Mouse (Mus musculus): ENCODE results near the gene Mymx. TPM values are rescaled to one million over a fixed set of nuclear protein-coding genes. Genes with fewer than 3 reads are reported as not detected.

Mymx gene
- total and polyA plus RNA-seq, 2 experiments from 2014 or later, result not detected

DNA sequence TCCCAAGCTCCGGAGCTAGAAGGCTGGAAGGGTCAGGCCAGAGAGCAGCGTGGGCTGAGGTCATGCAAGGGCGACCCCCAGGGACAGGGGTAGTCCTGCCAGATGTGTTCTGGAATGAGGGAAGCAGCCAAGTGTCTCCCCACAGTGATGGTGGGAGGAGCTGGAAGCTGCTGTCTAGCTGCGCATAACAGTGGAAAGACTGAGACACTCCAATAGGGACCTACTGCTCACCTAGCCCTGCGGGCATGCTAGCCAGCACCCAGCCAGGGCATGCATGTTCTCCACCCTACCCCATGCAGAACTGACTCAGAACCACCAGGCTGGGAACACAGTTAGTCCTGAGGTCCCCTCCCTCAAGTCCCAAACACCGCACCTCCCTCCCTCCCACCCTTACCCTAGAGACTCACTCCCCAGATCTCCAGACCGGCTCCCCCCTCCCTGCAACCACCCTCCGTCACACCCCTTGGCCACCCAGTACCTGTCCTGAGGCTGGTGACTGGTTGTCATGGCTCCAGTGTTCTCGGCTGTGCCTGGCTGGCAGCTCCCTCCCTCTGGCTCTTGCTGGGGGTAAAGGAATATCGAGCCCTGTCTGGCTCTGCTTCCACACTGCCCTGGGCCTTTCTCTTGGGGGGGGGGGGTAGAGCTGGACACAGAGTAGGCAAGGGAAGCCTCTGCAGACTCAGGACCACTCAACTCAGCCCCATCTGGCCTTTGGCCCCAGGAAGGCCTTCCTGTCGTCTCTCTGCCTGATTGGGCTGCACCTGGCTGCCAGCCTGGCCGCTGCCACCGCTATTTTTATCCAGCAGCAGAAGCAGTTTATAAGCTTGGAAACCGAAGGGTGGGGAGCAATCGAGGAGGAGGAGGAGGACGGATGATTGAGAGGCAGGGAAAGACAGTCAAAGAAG lies 9.9 kb downstream of the Mymx start:
- Histone ChIP-seq H3K9me3 (ENCODE audit: low read length) (no peaks in the 10 kb centered on the region), H3K27me3 (ENCODE audit: insufficient read depth, low read length) (no peaks in the 10 kb centered on the region), H3K36me3 (ENCODE audit: insufficient read depth, low read length) (no peaks in the 10 kb centered on the region), H3K27ac (peak overlapping the region; percentile 12), H3K4me1 (ENCODE audit: insufficient read depth, low read length) (peaks cover 30% of the 10 kb centered on the region), H3K4me2 (ENCODE audit: low read depth, low read length) (peak overlapping the region; percentile 97), H3K4me3 (ENCODE audit: low read length) (no peak overlapping the region; the same call in 1 of the 2 replicates), H3K9ac (replicated peaks; ENCODE audit: low read length) (peak overlapping the region; percentile 41; the same call in 1 of the 2 replicates)
- peak; percentile 2; the same call in 1 of the 2 replicates for ATAC-seq
- peak; percentile 29 for DNase-seq (ENCODE audit: low spot score)
- no peak for TF ChIP-seq CTCF (IDR thresholded peaks at IDR 0.05; ENCODE audit: low read depth)
- 45% methylated on average over 16 of the region's 16 CpGs for WGBS

DNA sequence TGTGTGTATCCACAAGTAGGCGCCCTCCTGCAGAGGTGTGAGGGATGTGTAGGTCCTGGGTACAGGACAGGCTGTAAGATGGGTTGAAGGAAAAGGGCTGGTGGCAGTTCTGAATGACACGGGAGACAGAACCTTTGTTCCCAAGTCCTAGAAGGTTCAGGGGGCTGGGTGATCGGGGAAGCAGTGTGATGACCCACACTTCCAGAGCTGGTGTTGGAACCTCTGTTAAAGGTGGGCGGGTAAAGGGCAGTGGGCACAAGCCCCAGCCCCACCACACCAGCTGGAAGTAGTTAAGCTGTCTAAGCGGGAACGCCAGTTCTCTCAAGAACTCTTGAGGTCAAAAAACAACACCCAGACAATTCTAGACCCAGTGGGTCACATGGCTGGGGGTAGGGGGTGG lies 11.5 kb downstream of the Mymx start:
- Histone ChIP-seq H3K4me3 (ENCODE audit: low read length) (no peak overlapping the region), H3K4me1 (ENCODE audit: insufficient read depth, low read length) (peaks cover 20% of the 10 kb centered on the region), H3K27ac (no peak overlapping the region), H3K9ac (replicated peaks; ENCODE audit: low read length) (no peak overlapping the region), H3K4me2 (ENCODE audit: low read depth, low read length) (no peak overlapping the region), H3K36me3 (ENCODE audit: insufficient read depth, low read length) (no peaks in the 10 kb centered on the region), H3K27me3 (ENCODE audit: insufficient read depth, low read length) (no peaks in the 10 kb centered on the region), H3K9me3 (ENCODE audit: low read length) (no peaks in the 10 kb centered on the region)
- DNase-seq (ENCODE audit: low spot score), result no peak
- no peak for TF ChIP-seq CTCF (IDR thresholded peaks at IDR 0.05; ENCODE audit: low read depth)
- no peak for ATAC-seq
- 85% methylated on average over 6 of the region's 6 CpGs for whole genome bisulfite sequencing

DNA sequence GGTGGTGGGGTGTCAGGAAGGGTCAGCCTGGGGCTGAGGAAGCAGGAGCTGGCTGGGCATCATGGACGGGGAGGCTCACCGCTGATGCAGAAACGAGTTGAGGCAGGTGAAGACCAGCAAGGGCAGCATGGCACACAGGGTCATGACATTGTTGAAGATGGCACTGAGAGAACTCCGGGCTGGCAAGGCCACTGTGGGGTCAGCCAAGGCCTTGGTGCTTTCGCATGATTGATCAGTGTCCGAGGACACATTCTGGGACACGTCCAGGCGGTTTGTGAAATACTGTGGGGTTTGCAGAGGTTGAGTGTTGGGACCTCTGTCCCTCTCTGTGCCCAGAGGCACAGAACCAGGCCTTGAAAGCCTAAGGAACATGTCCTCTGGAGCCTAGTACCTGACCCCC lies 12.1 kb downstream of the Mymx start:
- no peak for DNase-seq (ENCODE audit: low spot score)
- H3K4me3 ChIP-seq (ENCODE audit: low read length), result no peak overlapping the region
- 92% methylated on average over 8 of the region's 8 CpGs for WGBS
- ATAC-seq, result no peak
- no peak overlapping the region for H3K4me2 ChIP-seq (ENCODE audit: low read depth, low read length)
- no peaks in the 10 kb centered on the region for H3K9me3 ChIP-seq (ENCODE audit: low read length)
- no peak overlapping the region for H3K27ac ChIP-seq
- no peaks in the 10 kb centered on the region for H3K27me3 ChIP-seq (ENCODE audit: insufficient read depth, low read length)
- H3K36me3 ChIP-seq (ENCODE audit: insufficient read depth, low read length), result no peaks in the 10 kb centered on the region
- no peak overlapping the region for H3K9ac ChIP-seq (replicated peaks; ENCODE audit: low read length)
- H3K4me1 ChIP-seq (ENCODE audit: insufficient read depth, low read length), result peaks cover 16% of the 10 kb centered on the region
- no peak for TF ChIP-seq CTCF (IDR thresholded peaks at IDR 0.05; ENCODE audit: low read depth)

DNA sequence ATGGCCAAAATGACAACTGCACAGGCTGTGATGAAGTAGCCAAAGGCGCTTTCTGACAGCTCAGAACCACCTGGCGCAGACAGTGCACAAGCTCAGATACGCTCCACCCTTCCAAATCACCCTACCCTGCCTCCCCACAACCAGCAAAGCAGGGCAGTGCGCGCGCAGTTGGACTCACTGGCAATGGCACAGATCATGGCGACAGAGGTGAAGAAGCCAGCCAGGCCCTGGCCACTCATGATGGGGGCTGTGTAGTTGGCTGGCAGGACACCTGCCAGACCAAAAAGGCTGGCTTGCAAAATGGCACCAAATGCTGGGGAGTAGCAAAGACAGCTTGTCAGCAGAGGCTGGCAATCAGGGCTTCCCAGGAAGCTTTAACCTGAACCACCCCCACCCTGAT lies 12.7 kb downstream of the Mymx start:
- no peaks in the 10 kb centered on the region for H3K9me3 ChIP-seq (ENCODE audit: low read length)
- H3K27ac ChIP-seq, result no peak overlapping the region
- H3K4me1 ChIP-seq (ENCODE audit: insufficient read depth, low read length), result peaks cover 12% of the 10 kb centered on the region
- H3K27me3 ChIP-seq (ENCODE audit: insufficient read depth, low read length), result no peaks in the 10 kb centered on the region
- no peaks in the 10 kb centered on the region for H3K36me3 ChIP-seq (ENCODE audit: insufficient read depth, low read length)
- DNase-seq (ENCODE audit: low spot score) (no peak), ATAC-seq (no peak)
- no peak overlapping the region for H3K4me3 ChIP-seq (ENCODE audit: low read length)
- no peak overlapping the region for H3K9ac ChIP-seq (replicated peaks; ENCODE audit: low read length)
- WGBS, result 94% methylated on average over 7 of the region's 7 CpGs
- no peak for TF ChIP-seq CTCF (IDR thresholded peaks at IDR 0.05; ENCODE audit: low read depth)
- H3K4me2 ChIP-seq (ENCODE audit: low read depth, low read length), result no peak overlapping the region

DNA sequence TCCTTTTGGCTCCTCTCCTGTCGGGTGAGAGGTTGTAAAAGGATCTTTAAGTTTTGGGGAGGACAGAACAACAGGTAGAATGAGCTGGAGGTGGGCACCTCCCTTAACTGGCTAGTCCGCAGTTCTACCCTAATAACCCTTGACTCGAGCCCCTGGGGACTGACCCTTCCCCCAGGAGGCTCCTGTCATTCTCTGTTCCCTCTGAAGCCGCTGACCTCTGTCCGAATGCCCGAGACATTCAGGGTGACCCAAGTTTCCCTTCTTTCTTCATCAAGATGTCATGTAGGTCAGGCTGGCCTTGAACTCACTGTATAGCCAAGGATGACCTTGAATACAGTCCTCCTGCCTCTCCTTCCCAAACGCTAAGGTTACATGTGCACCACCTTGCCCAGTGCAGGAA lies 13.5 kb downstream of the Mymx start:
- ATAC-seq (no peak), DNase-seq (ENCODE audit: low spot score) (no peak)
- no peaks in the 10 kb centered on the region for H3K9me3 ChIP-seq (ENCODE audit: low read length)
- no peak overlapping the region for H3K27ac ChIP-seq
- no peak overlapping the region for H3K9ac ChIP-seq (replicated peaks; ENCODE audit: low read length)
- H3K36me3 ChIP-seq (ENCODE audit: insufficient read depth, low read length), result no peaks in the 10 kb centered on the region
- H3K27me3 ChIP-seq (ENCODE audit: insufficient read depth, low read length), result no peaks in the 10 kb centered on the region
- H3K4me1 ChIP-seq (ENCODE audit: insufficient read depth, low read length), result peaks cover 12% of the 10 kb centered on the region
- H3K4me3 ChIP-seq (ENCODE audit: low read length), result no peak overlapping the region
- no peak overlapping the region for H3K4me2 ChIP-seq (ENCODE audit: low read depth, low read length)
- WGBS, result 90% methylated on average over 7 of the region's 7 CpGs
- TF ChIP-seq CTCF (IDR thresholded peaks at IDR 0.05; ENCODE audit: low read depth), result no peak

DNA sequence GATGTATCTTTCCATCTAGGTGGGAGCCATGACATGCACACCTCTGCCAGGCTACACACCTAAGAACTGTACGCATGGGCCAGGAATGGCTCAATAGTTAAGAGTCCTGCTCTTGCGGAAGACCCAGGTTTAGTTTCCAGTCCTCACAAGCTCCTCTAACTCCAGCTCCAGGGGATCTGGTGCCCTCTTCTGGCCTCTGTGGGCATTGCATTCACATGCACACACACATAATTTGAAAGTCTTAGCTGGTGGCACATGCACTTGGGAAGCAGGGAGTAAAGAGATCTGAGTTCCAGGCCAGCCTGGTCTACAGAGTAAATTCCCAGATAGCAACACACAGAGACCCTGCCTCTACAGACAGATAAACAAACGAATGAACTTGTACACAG lies 15.5 kb downstream of the Mymx start:
- no peak overlapping the region for H3K27ac ChIP-seq
- no peaks in the 10 kb centered on the region for H3K27me3 ChIP-seq (ENCODE audit: insufficient read depth, low read length)
- no peak overlapping the region for H3K4me3 ChIP-seq (ENCODE audit: low read length)
- DNase-seq (ENCODE audit: low spot score) (no peak), ATAC-seq (no peak)
- no peak overlapping the region for H3K4me2 ChIP-seq (ENCODE audit: low read depth, low read length)
- H3K36me3 ChIP-seq (ENCODE audit: insufficient read depth, low read length), result no peaks in the 10 kb centered on the region
- WGBS, result 100% methylated on average over 3 of the region's 3 CpGs
- peak; percentile 54 for TF ChIP-seq CTCF (IDR thresholded peaks at IDR 0.05; ENCODE audit: low read depth)
- H3K9me3 ChIP-seq (ENCODE audit: low read length), result no peaks in the 10 kb centered on the region
- no peaks in the 10 kb centered on the region; the same call in 1 of the 2 replicates for H3K4me1 ChIP-seq (ENCODE audit: insufficient read depth, low read length)
- no peak overlapping the region for H3K9ac ChIP-seq (replicated peaks; ENCODE audit: low read length)
